ENCODE assay signal across 8 mouse cellular contexts in genomic region chr8:64206411-64206861, GRCm38 (mm10). TPM values are rescaled to one million over a fixed set of nuclear protein-coding genes. Genes with fewer than 3 reads are reported as not detected.
DNase-seq lines count a peak whose midpoint lies in the region; ATAC-seq and TF ChIP-seq lines count a peak whose summit lies in the region.

No protein-coding gene starts in this region.

- no peaks in the 10 kb centered on the region for H3K36me3 ChIP-seq in erythroblast, embryonic 14.5 days (ENCODE audit: control insufficient read depth)
- no peaks in the 10 kb centered on the region for H3K36me3 ChIP-seq in hindbrain, postnatal 0 days (ENCODE audit: insufficient read depth, low read length)
- no peaks in the 10 kb centered on the region for H3K36me3 ChIP-seq in limb, embryonic 13.5 days
- H3K36me3 ChIP-seq in midbrain, embryonic 14.5 days (ENCODE audit: control insufficient read depth, insufficient read depth, low read length) = no peaks in the 10 kb centered on the region

- intact Hi-C loops in gastrocnemius, adult 2 months (cut with DNase I) = no loop called here

- WGBS in hindbrain, postnatal 0 days = 1% methylated on average over 12 of the region's 12 CpGs
- under 1% methylated on average over 12 of the region's 12 CpGs for WGBS in limb, embryonic 13.5 days
- WGBS in midbrain, embryonic 14.5 days = under 1% methylated on average over 12 of the region's 12 CpGs

- TF ChIP-seq CTCF in gastrocnemius, adult 2 months (IDR thresholded peaks at IDR 0.05) = peak; percentile 28
- TF ChIP-seq CTCF in hindbrain, postnatal 0 days (IDR thresholded peaks at IDR 0.05; ENCODE audit: low read depth) = peak; percentile 44

- H3K4me2 ChIP-seq in hindbrain, postnatal 0 days (ENCODE audit: low read depth, low read length) = peak overlapping the region; percentile 99
- peak overlapping the region; percentile 90 for H3K4me2 ChIP-seq in limb, embryonic 13.5 days (replicated peaks)
- peak overlapping the region; percentile 98 for H3K4me2 ChIP-seq in midbrain, embryonic 14.5 days (ENCODE audit: low read length)

- no peak for ATAC-seq in erythroblast, adult 5-6 weeks (replicated peaks; ENCODE audit: low FRiP score, poor library complexity, severe bottlenecking)
- ATAC-seq in hindbrain, postnatal 0 days = peak; percentile 72
- peak; percentile 64; the same call in 1 of the 2 replicates for ATAC-seq in limb, embryonic 13.5 days (ENCODE audit: low FRiP score, low read depth)
- peak; percentile 25; the same call in 1 of the 2 replicates for ATAC-seq in midbrain, embryonic 14.5 days (ENCODE audit: low FRiP score, low TSS enrichment)

- peak; percentile 62 for DNase-seq in cerebellum, postnatal 36 days
- peak; percentile 39 for DNase-seq in gastrocnemius, adult 2 months
- peak; percentile 74 for DNase-seq in hindbrain, postnatal 0 days (ENCODE audit: low spot score)
- peak; percentile 71 for DNase-seq in midbrain, embryonic 14.5 days
- DNase-seq in yolk sac, embryonic 10.5 days (ENCODE audit: low spot score) = peak; percentile 8

- no peaks in the 10 kb centered on the region for H3K4me1 ChIP-seq in erythroblast, embryonic 14.5 days (ENCODE audit: control insufficient read depth)
- no peaks in the 10 kb centered on the region for H3K4me1 ChIP-seq in hindbrain, postnatal 0 days (ENCODE audit: insufficient read depth, low read length)
- H3K4me1 ChIP-seq in limb, embryonic 13.5 days = peaks cover 18% of the 10 kb centered on the region
- H3K4me1 ChIP-seq in midbrain, embryonic 14.5 days (ENCODE audit: control insufficient read depth, insufficient read depth, low read length) = peaks cover 7% of the 10 kb centered on the region; the same call in 1 of the 2 replicates

- peak overlapping the region; percentile 76 for H3K27ac ChIP-seq in gastrocnemius, adult 2 months
- 0 out of 2 replicates have a peak overlapping the region, but pooled peaks have one; percentile 64 for H3K27ac ChIP-seq in hindbrain, postnatal 0 days
- H3K27ac ChIP-seq in limb, embryonic 13.5 days = peak overlapping the region; percentile 48; the same call in 1 of the 2 replicates
- no peak overlapping the region for H3K27ac ChIP-seq in midbrain, embryonic 14.5 days (replicated peaks; ENCODE audit: low read depth, low read length)

- no peaks in the 10 kb centered on the region for H3K9me3 ChIP-seq in erythroblast, embryonic 14.5 days (ENCODE audit: control insufficient read depth, low read length)
- no peaks in the 10 kb centered on the region for H3K9me3 ChIP-seq in hindbrain, postnatal 0 days (ENCODE audit: low read length)
- no peaks in the 10 kb centered on the region; the same call in 1 of the 2 replicates for H3K9me3 ChIP-seq in limb, embryonic 13.5 days
- H3K9me3 ChIP-seq in midbrain, embryonic 14.5 days (ENCODE audit: control insufficient read depth, low read length) = no peaks in the 10 kb centered on the region

- peak overlapping the region; percentile 20 for H3K4me3 ChIP-seq in erythroblast, embryonic 14.5 days (replicated peaks)
- H3K4me3 ChIP-seq in gastrocnemius, adult 2 months = peak overlapping the region; percentile 71
- peak overlapping the region; percentile 72 for H3K4me3 ChIP-seq in hindbrain, postnatal 0 days (ENCODE audit: low read length)
- H3K4me3 ChIP-seq in limb, embryonic 13.5 days = peak overlapping the region; percentile 64
- H3K4me3 ChIP-seq in midbrain, embryonic 14.5 days (replicated peaks; ENCODE audit: low read depth, low read length) = peak overlapping the region; percentile 70

- peak overlapping the region; percentile 67; the same call in 1 of the 2 replicates for H3K9ac ChIP-seq in hindbrain, postnatal 0 days (replicated peaks; ENCODE audit: low read length)
- peak overlapping the region; percentile 77 for H3K9ac ChIP-seq in limb, embryonic 13.5 days
- peak overlapping the region; percentile 72; the same call in 1 of the 2 replicates for H3K9ac ChIP-seq in midbrain, embryonic 14.5 days (replicated peaks; ENCODE audit: low read length)

- peaks cover 40% of the 10 kb centered on the region for H3K27me3 ChIP-seq in erythroblast, embryonic 14.5 days (ENCODE audit: control insufficient read depth)
- H3K27me3 ChIP-seq in hindbrain, postnatal 0 days (ENCODE audit: insufficient read depth, low read length) = no peaks in the 10 kb centered on the region
- peaks cover 36% of the 10 kb centered on the region for H3K27me3 ChIP-seq in limb, embryonic 13.5 days
- H3K27me3 ChIP-seq in midbrain, embryonic 14.5 days (ENCODE audit: control insufficient read depth, insufficient read depth, low read length) = peaks cover 14% of the 10 kb centered on the region; the same call in 1 of the 2 replicates

RNA-seq across cellular contexts. Expression of gene Tll1, which starts 0.4 kb away (rescaled TPM):
- polyA plus RNA-seq in erythroblast, embryonic 14.5 days (2012) = not detected in 2 replicates
- total RNA-seq in erythroblast, adult 5-6 weeks (2015; ENCODE audit: low replicate concordance) = not detected in 2 replicates
- not detected in 2 replicates for total RNA-seq in erythroblast, adult 5-6 weeks (2017; ENCODE audit: low replicate concordance)
- under 1 TPM; 0.43 to 0.70 TPM for total RNA-seq in gastrocnemius, adult 2 months (2021)
- 5.9 and 7.4 TPM in 2 replicates for total RNA-seq in hindbrain, postnatal 0 days (2014; rRNA removed)
- 2.4 and 2.8 TPM in 2 replicates for polyA plus RNA-seq in hindbrain, postnatal 0 days (2015; fragmentation: Nextera tagmentation; extraction: Ambion mirVana)
- 4.5 and 4.6 TPM in 2 replicates for polyA plus RNA-seq in limb, embryonic 13.5 days (2015; fragmentation: Nextera tagmentation; extraction: Ambion mirVana)
- 3.6 and 4.2 TPM in 2 replicates for polyA plus RNA-seq in midbrain, embryonic 14.5 days (2014; fragmentation: Nextera tagmentation; extraction: Ambion mirVana)

Comparison
In these comparisons a context has a peak if more than half of its experiments do, and no peak if none do; other contexts are left out.
1. H3K4me3 ChIP-seq: peak in every context shown above with its lines; median percentile 72 in hindbrain, postnatal 0 days; 71 in gastrocnemius, adult 2 months; 70 in midbrain, embryonic 14.5 days; 64 in limb, embryonic 13.5 days; 20 in erythroblast, embryonic 14.5 days.
2. DNase-seq: peak in every context shown above with its lines; median percentile 74 in hindbrain, postnatal 0 days; 71 in midbrain, embryonic 14.5 days; 62 in cerebellum, postnatal 36 days; 39 in gastrocnemius, adult 2 months; 8 in yolk sac, embryonic 10.5 days.